Mouse (Mus musculus): ENCODE data around the gene Tbx15.

Gene Tbx15

DNA sequence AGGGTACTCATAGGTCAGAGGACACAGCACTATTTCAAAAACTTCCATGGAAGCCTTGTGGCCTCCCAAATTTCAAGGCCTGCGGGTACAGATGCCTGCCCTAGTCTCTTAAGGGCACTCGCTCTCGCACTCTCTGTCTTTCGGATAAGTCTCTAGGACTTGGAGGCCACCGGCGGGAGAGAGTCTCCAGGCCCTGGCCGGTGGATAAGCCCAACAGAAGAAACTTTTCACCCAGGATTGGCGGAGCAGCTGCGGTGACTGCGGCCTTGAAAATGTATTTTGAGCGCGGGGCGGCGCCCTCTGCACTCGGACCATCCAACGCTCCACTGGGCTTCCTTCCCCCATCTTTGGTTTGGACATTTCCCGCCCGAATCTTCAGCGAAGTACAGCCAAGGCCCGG lies 16.6 kb downstream of the Tbx15 start:
- CTCF ChIA-PET, result interaction anchor here in 2 of 4 experiments (0.6 to 1.4 kb wide), 2 partner anchors 22 to 1571 kb away, joined by 4 to 5 read pairs; no protein-coding TSS in a partner anchor

DNA sequence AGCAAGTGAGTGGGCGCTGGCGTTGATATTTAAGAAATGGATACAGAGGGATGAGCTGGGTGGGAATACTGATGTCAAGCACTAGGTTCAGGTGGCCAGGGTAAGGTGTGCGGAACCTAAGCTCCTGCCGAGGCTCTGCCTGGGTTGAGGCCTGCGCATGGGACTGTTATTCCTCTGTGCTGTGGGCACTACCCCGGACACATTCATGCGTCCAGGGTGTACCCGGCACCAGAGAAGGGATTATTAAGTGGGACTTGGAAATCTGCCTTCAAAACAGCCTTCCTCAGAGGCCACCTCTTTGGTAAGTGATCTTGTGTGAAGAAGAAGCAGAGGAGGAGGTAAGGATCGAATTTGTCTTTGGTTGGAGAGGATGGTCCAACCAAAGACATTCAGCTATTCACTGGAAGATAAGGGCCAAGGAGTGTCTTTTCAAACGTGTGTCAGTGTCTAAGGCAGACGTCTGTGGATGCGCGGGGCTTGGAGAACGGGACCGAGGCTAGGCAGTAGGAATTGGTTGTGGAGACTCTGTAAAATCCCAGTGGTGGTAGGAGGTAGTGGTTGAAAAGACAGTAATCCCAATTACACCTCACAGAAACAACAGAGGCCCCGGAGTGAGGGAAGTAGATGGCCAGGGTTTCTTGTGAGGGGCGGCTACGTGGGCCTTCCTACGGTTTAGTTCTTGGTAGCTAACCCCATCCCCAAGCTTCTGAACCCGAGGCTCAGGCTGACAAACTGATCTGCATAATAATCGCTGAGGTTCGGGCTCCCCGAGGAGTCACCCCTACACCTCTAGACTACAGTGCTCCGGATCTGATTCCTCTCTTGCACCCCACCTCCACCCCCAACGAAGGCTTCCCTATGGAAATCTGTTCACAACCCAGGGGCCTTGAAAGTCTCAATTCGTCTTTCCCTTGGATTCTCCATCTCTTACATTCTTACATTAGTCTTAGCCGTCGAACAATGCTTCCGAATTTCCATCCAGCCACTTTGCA lies 17.7 kb downstream of the Tbx15 start:
- ChIA-PET CTCF (no interaction called here), POLR2A (interaction anchor here in 1 of 4 experiments (1.0 kb wide), 1 partner anchor 9 kb away, joined by 3 read pairs; no protein-coding TSS in a partner anchor)

More for the DNA sequence above, 16.6 kb downstream of the Tbx15 start:
- POLR2A ChIA-PET, result interaction anchor here in 2 of 4 experiments (1.5 to 5.8 kb wide), 2 partner anchors 15 to 16 kb away, joined by 4 to 44 read pairs; partner anchors contain the start of gene Tbx15 (in 1 of the 2)

- CTCF ChIA-PET, result interaction anchor here in 2 of 4 experiments (0.5 to 0.7 kb wide), 2 partner anchors 24 to 26 kb away, joined by 3 read pairs; no protein-coding TSS in a partner anchor
- POLR2A ChIA-PET, result interaction anchor here in 2 of 4 experiments (0.7 to 0.8 kb wide), 3 partner anchors 18 to 844 kb away, joined by 3 to 6 read pairs (median 4); no protein-coding TSS in a partner anchor
Observed at GRCm38 (mm10) chr3:99259741-99260270, 19.6 kb downstream of the Tbx15 start.

GRCm38 (mm10) chr3:99260395-99260794 lies 20.2 kb downstream of the Tbx15 start:
- CTCF ChIA-PET, result interaction anchor here in 1 of 4 experiments (0.5 kb wide), 1 partner anchor 27 kb away, joined by 3 read pairs; no protein-coding TSS in a partner anchor
- POLR2A ChIA-PET, result interaction anchor here in 2 of 4 experiments (0.7 to 0.8 kb wide), 2 partner anchors 19 to 20 kb away, joined by 3 to 6 read pairs; no protein-coding TSS in a partner anchor

DNA sequence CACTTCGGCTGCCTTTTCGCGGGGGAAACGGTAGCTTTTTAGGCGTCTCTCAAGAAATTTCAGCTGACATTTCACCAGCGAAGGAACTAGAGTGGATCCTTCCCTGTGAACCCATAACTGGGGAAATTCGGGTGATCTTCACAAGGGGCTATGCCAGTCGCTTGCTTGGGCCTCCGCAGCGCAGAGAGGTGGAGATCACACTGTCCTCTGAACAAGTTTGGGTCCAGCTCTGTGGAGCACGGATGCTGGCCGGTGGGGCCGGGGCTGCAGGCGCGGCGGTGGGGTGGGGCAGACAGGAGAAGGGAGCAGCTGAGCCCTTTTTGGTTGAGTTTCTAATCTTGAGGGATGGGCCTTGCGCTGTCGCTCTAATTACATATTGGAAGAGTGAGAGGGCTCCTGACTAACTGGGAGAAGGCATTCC lies 21.2 kb downstream of the Tbx15 start:
- ChIA-PET CTCF (interaction anchor here in 1 of 4 experiments (0.8 kb wide), 1 partner anchor 8 kb away, joined by 4 read pairs; no protein-coding TSS in a partner anchor), POLR2A (interaction anchor here in 1 of 4 experiments (0.6 to 0.8 kb wide), 3 partner anchors 26 to 1177 kb away, joined by 3 to 6 read pairs (median 3); no protein-coding TSS in a partner anchor)

- ChIA-PET CTCF (interaction anchor here in 1 of 4 experiments (0.5 to 0.8 kb wide), 2 partner anchors 9 to 1267 kb away, joined by 4 to 6 read pairs; no protein-coding TSS in a partner anchor), POLR2A (interaction anchor here in 1 of 4 experiments (0.6 to 1.5 kb wide), 3 partner anchors 8 to 28 kb away, joined by 3 to 7 read pairs (median 6); no protein-coding TSS in a partner anchor)
Observed at GRCm38 (mm10) chr3:99261986-99262385, 21.8 kb downstream of the Tbx15 start.

DNA sequence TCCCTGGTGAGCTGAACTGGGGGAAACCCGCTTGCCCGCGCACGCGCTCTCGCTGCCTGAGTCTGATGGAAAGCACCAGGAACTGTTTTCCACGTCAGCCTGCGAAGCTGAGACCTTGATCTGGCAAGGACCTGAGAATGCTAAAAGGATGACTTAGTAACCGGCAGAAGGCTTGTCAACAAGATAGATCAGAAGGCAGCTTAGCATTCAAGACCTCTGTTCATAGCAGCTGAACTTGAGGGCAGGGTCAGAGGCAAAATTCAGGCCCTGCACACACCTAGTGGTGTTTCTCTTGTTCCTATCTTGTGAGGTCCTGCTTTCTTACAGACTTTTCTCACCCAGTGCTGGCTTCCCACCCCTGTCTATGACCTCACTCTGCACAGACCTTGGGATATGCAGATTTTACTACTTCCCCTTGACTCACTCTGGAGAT lies 23.3 kb downstream of the Tbx15 start:
- CTCF ChIA-PET, result no interaction called here
- POLR2A ChIA-PET, result interaction anchor here in 1 of 4 experiments (1.5 kb wide), 1 partner anchor 10 kb away, joined by 7 read pairs; no protein-coding TSS in a partner anchor

- ChIA-PET CTCF (no interaction called here), POLR2A (interaction anchor here in 1 of 4 experiments (0.7 kb wide), 1 partner anchor 238 kb away, joined by 3 read pairs; no protein-coding TSS in a partner anchor)
Observed at GRCm38 (mm10) chr3:99264695-99265094, 24.5 kb downstream of the Tbx15 start.

DNA sequence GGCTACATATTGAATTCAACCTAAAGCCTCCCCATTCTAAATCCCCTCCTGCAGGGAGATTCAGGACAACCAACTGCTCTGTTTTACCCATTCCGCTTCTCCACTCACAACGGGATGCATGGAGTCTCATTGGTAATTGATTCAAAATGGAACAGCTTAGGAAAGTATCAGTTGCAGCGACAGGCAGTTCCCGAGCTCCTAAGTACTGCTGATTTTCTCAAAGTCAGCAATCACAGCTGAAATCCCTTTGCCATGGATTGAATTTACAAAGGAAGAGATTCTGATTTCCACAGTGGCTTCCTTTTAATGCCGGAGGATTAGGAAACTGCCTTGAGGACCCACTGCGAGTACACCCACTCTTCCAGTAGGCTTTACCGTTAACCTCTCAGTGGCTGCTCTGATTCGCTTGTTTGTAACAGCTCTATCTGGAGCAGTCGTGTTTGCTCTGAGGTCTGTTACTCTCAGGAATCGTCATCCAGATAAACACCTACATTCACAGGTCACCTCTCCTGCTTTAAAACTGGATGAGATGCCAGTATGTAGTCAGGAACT lies 26.6 kb downstream of the Tbx15 start:
- ChIA-PET CTCF (interaction anchor here in 2 of 4 experiments (0.5 to 0.7 kb wide), 2 partner anchors 13 to 166 kb away, joined by 3 read pairs; no protein-coding TSS in a partner anchor), POLR2A (no interaction called here)

GRCm38 (mm10) chr3:99277973-99278580 lies 37.9 kb downstream of the Tbx15 start:
- CTCF ChIA-PET, result interaction anchor here in 1 of 4 experiments (0.6 kb wide), 1 partner anchor 313 kb away, joined by 4 read pairs; no protein-coding TSS in a partner anchor
- POLR2A ChIA-PET, result no interaction called here

DNA sequence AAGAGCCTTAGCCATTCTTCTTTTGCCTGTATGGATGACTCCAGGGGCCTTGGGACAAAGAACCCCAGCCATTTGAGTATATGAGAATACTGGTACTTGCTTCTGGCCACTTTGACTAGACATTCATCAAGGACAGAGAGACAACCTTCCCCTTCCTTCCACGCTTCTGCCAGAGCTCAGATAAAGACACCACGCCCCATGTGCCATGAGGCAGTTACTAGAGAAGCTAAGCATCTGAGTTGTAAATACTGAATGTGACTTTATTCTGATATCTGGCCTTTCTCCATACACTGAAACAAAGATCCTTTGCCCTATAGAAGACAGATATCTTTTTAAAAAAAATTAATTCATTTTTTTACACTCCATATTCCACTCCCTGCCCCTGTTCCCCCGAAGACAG lies 39.5 kb downstream of the Tbx15 start:
- ChIA-PET CTCF (no interaction called here), POLR2A (no interaction called here)

GRCm38 (mm10) chr3:99281453-99281852 lies 41.3 kb downstream of the Tbx15 start:
- ChIA-PET CTCF (no interaction called here), POLR2A (interaction anchor here in 1 of 4 experiments (0.5 to 0.7 kb wide), 2 partner anchors 533 to 1774 kb away, joined by 4 to 6 read pairs; no protein-coding TSS in a partner anchor)

GRCm38 (mm10) chr3:99288302-99288701 lies 48.1 kb downstream of the Tbx15 start:
- ChIA-PET CTCF (interaction anchor here in 1 of 4 experiments (0.9 to 1.1 kb wide), 2 partner anchors 40 to 54 kb away, joined by 3 to 5 read pairs; no protein-coding TSS in a partner anchor), POLR2A (no interaction called here)

- ChIA-PET CTCF (interaction anchor here in 1 of 4 experiments (1.3 kb wide), 1 partner anchor 56 kb away, joined by 4 read pairs; no protein-coding TSS in a partner anchor), POLR2A (interaction anchor here in 1 of 4 experiments (0.7 kb wide), 1 partner anchor 28 kb away, joined by 6 read pairs; no protein-coding TSS in a partner anchor)
Observed at GRCm38 (mm10) chr3:99290064-99290702, 50.0 kb downstream of the Tbx15 start.

GRCm38 (mm10) chr3:99290878-99291277 lies 50.7 kb downstream of the Tbx15 start:
- ChIA-PET POLR2A (no interaction called here), CTCF (interaction anchor here in 2 of 4 experiments (0.6 to 1.3 kb wide), 2 partner anchors 56 to 568 kb away, joined by 4 to 25 read pairs; no protein-coding TSS in a partner anchor)

GRCm38 (mm10) chr3:99291386-99291785 lies 51.2 kb downstream of the Tbx15 start:
- CTCF ChIA-PET, result interaction anchor here in 2 of 4 experiments (0.6 to 1.3 kb wide), 2 partner anchors 57 to 568 kb away, joined by 4 to 25 read pairs; no protein-coding TSS in a partner anchor
- POLR2A ChIA-PET, result no interaction called here

DNA sequence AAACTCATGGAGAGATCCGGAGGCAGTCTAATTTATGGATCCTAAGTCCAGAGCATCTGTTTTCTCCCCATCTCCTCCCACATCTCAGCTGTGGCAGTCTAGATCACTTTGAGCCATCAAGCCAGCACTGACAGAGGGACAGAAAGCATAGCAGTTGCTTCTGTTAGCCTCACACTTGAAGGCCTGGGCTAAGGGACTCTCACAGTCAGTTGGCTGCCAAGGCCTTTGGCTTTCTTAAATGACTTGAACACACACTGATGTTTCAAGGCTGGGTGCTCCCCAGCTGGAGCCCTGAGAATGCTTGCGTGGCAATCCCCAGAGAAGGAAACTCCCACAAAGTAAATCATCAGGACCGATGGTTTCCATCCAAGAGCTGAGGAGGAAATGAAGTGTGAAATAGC lies 52.4 kb downstream of the Tbx15 start:
- ChIA-PET POLR2A (no interaction called here), CTCF (no interaction called here)
